Mouse (Mus musculus) C2C12 (cell line): ENCODE data around the gene Gatb.

Source experiments
- CEBPB ChIP-seq: IDR thresholded peaks from one replicate; pipeline ENCODE4 v1.6.1; 2011; ENCODE audit warnings: low read depth, mild to moderate bottlenecking, control low read depth, moderate library complexity
- CTCF ChIP-seq: IDR thresholded peaks from one replicate; pipeline ENCODE4 v1.5.1; 2011; ENCODE audit not compliant: control insufficient read depth, insufficient read depth, insufficient read length
- FOSL1 ChIP-seq: IDR thresholded peaks from one replicate; pipeline ENCODE4 v1.8.0; 2011; ENCODE audit warnings: mild to moderate bottlenecking, low read length; ENCODE audit not compliant: poor library complexity, insufficient read depth, severe bottlenecking
- MAX ChIP-seq: IDR thresholded peaks from one replicate; pipeline ENCODE4 v1.6.1; 2011; ENCODE audit warnings: mild to moderate bottlenecking, control low read depth
- MYOD1 ChIP-seq: IDR thresholded peaks from one replicate; pipeline ENCODE4 v1.6.1; 2011; ENCODE audit warnings: low read depth; ENCODE audit not compliant: control insufficient read depth, insufficient read length
- USF1 ChIP-seq: IDR thresholded peaks from one replicate; pipeline ENCODE4 v1.6.1; 2011; ENCODE audit warnings: low read depth, mild to moderate bottlenecking, control low read depth, moderate library complexity

GRCm38 (mm10) chr3:85664591-85665171 is 90.8 kb downstream of the Gatb start:
- no peak for TF ChIP-seq CTCF
- no peak for TF ChIP-seq MAX
- no peak for TF ChIP-seq MYOD1
- no peak for TF ChIP-seq CEBPB
- TF ChIP-seq USF1: no peak
- TF ChIP-seq FOSL1: no peak
